Mouse (Mus musculus): ENCODE results near the gene Pyurf.

Gene Pyurf

GRCm38 (mm10) chr6:57691467-57692261 is at the start of gene Pyurf:
TSS of gene Pyurf (minus strand) at chr6:57692078.
- DNase-seq (ENCODE audit: extremely low spot score, low read depth, low spot score), result peak; percentile 24

- no peak for DNase-seq (ENCODE audit: extremely low spot score, low read depth, low spot score)
These were observed 29.5 kb upstream of the Pyurf start for GRCm38 (mm10) chr6:57721347-57721746.

GRCm38 (mm10) chr6:57711726-57712125 is 19.8 kb upstream of the Pyurf start:
- no peak for DNase-seq (ENCODE audit: extremely low spot score, low read depth, low spot score)

- no peak for DNase-seq (ENCODE audit: extremely low spot score, low read depth, low spot score)
These were observed 14.8 kb upstream of the Pyurf start for GRCm38 (mm10) chr6:57706721-57707120.

- no peak for DNase-seq (ENCODE audit: extremely low spot score, low read depth, low spot score)
These were observed 11.8 kb upstream of the Pyurf start for GRCm38 (mm10) chr6:57703703-57704102.

GRCm38 (mm10) chr6:57702743-57703499 is 11.0 kb upstream of the Pyurf start:
- peak; percentile 61 for DNase-seq (ENCODE audit: extremely low spot score, low read depth, low spot score)

- DNase-seq (ENCODE audit: extremely low spot score, low read depth, low spot score), result no peak
These were observed 10.5 kb upstream of the Pyurf start, which contains the start of gene Lancl2 for GRCm38 (mm10) chr6:57702376-57702742. TSS of gene Lancl2 (plus strand) at chr6:57702540.

GRCm38 (mm10) chr6:57701686-57702085 is 9.8 kb upstream of the Pyurf start:
- no peak for DNase-seq (ENCODE audit: extremely low spot score, low read depth, low spot score)

- no peak for DNase-seq (ENCODE audit: extremely low spot score, low read depth, low spot score)
These were observed 1.2 kb upstream of the Pyurf start for GRCm38 (mm10) chr6:57693116-57693515.

- DNase-seq (ENCODE audit: extremely low spot score, low read depth, low spot score), result no peak
These were observed 7.7 kb downstream of the Pyurf start for GRCm38 (mm10) chr6:57684156-57684555.

GRCm38 (mm10) chr6:57661295-57661694 is 30.6 kb downstream of the Pyurf start:
- DNase-seq (ENCODE audit: extremely low spot score, low read depth, low spot score), result no peak

- DNase-seq (ENCODE audit: extremely low spot score, low read depth, low spot score), result no peak
These were observed 44.6 kb downstream of the Pyurf start for GRCm38 (mm10) chr6:57647256-57647655.

- no peak for DNase-seq (ENCODE audit: extremely low spot score, low read depth, low spot score)
These were observed 50.1 kb downstream of the Pyurf start for GRCm38 (mm10) chr6:57641789-57642188.

- DNase-seq (ENCODE audit: extremely low spot score, low read depth, low spot score), result no peak
These were observed 52.3 kb downstream of the Pyurf start for GRCm38 (mm10) chr6:57639531-57639930.

Data from hindlimb bud, embryonic 11.5 days (tissue).